Mouse (Mus musculus): ENCODE results near the gene Grm6. TPM values are rescaled to one million over a fixed set of nuclear protein-coding genes. Genes with fewer than 3 reads are reported as not detected.

Grm6 gene
- total and polyA plus RNA-seq, 2 experiments from 2014 or later, result not detected

- 90% methylated on average over 3 of the region's 3 CpGs for WGBS
Observed at GRCm38 (mm10) chr11:50845951-50846350, 4.5 kb upstream of the Grm6 start.

GRCm38 (mm10) chr11:50847047-50847446 lies 3.4 kb upstream of the Grm6 start:
- DNase-seq (ENCODE audit: low spot score), result peak; percentile 49
- TF ChIP-seq CTCF (IDR thresholded peaks at IDR 0.05; ENCODE audit: low read depth), result peak; percentile 71
- Histone ChIP-seq H3K9me3 (ENCODE audit: low read length) (no peaks in the 10 kb centered on the region), H3K36me3 (ENCODE audit: insufficient read depth, low read length) (no peaks in the 10 kb centered on the region), H3K27me3 (ENCODE audit: insufficient read depth, low read length) (peaks cover 36% of the 10 kb centered on the region), H3K4me3 (ENCODE audit: low read length) (no peak overlapping the region), H3K4me1 (ENCODE audit: insufficient read depth, low read length) (peaks cover 8% of the 10 kb centered on the region), H3K4me2 (ENCODE audit: low read depth, low read length) (no peak overlapping the region), H3K27ac (no peak overlapping the region), H3K9ac (replicated peaks; ENCODE audit: low read length) (no peak overlapping the region)
- ATAC-seq, result no peak
- 54% methylated on average over 5 of the region's 5 CpGs for whole genome bisulfite sequencing

More at GRCm38 (mm10) chr11:50845951-50846350, 4.5 kb upstream of the Grm6 start:
- H3K36me3 ChIP-seq (ENCODE audit: insufficient read depth, low read length), result no peaks in the 10 kb centered on the region
- ATAC-seq, result no peak
- H3K4me3 ChIP-seq (ENCODE audit: low read length), result no peak overlapping the region
- H3K9me3 ChIP-seq (ENCODE audit: low read length), result no peaks in the 10 kb centered on the region
- peaks cover 8% of the 10 kb centered on the region for H3K4me1 ChIP-seq (ENCODE audit: insufficient read depth, low read length)
- H3K27ac ChIP-seq, result no peak overlapping the region
- H3K4me2 ChIP-seq (ENCODE audit: low read depth, low read length), result no peak overlapping the region
- H3K27me3 ChIP-seq (ENCODE audit: insufficient read depth, low read length), result peaks cover 27% of the 10 kb centered on the region
- no peak for TF ChIP-seq CTCF (IDR thresholded peaks at IDR 0.05; ENCODE audit: low read depth)
- no peak overlapping the region for H3K9ac ChIP-seq (replicated peaks; ENCODE audit: low read length)
- DNase-seq (ENCODE audit: low spot score), result no peak

- Histone ChIP-seq H3K9me3 (ENCODE audit: low read length) (no peaks in the 10 kb centered on the region), H3K9ac (replicated peaks; ENCODE audit: low read length) (no peak overlapping the region), H3K36me3 (ENCODE audit: insufficient read depth, low read length) (no peaks in the 10 kb centered on the region), H3K4me2 (ENCODE audit: low read depth, low read length) (no peak overlapping the region), H3K27ac (no peak overlapping the region), H3K27me3 (ENCODE audit: insufficient read depth, low read length) (peaks cover 40% of the 10 kb centered on the region), H3K4me1 (ENCODE audit: insufficient read depth, low read length) (peaks cover 8% of the 10 kb centered on the region), H3K4me3 (ENCODE audit: low read length) (no peak overlapping the region)
- 50% methylated on average over 3 of the region's 3 CpGs for WGBS
- ATAC-seq (no peak), DNase-seq (ENCODE audit: low spot score) (no peak)
- TF ChIP-seq CTCF (IDR thresholded peaks at IDR 0.05; ENCODE audit: low read depth), result no peak
Observed at GRCm38 (mm10) chr11:50848520-50849137, 1.9 kb upstream of the Grm6 start.

- DNase-seq (ENCODE audit: low spot score) (no peak), ATAC-seq (no peak)
- Histone ChIP-seq H3K36me3 (ENCODE audit: insufficient read depth, low read length) (no peaks in the 10 kb centered on the region), H3K4me2 (ENCODE audit: low read depth, low read length) (no peak overlapping the region), H3K27me3 (ENCODE audit: insufficient read depth, low read length) (peaks cover 40% of the 10 kb centered on the region), H3K4me1 (ENCODE audit: insufficient read depth, low read length) (peaks cover 8% of the 10 kb centered on the region), H3K9ac (replicated peaks; ENCODE audit: low read length) (no peak overlapping the region), H3K27ac (no peak overlapping the region), H3K9me3 (ENCODE audit: low read length) (no peaks in the 10 kb centered on the region), H3K4me3 (ENCODE audit: low read length) (no peak overlapping the region)
- no peak for TF ChIP-seq CTCF (IDR thresholded peaks at IDR 0.05; ENCODE audit: low read depth)
- 14% methylated on average over 10 of the region's 10 CpGs for WGBS
Observed at GRCm38 (mm10) chr11:50849310-50849709, 1.2 kb upstream of the Grm6 start.

GRCm38 (mm10) chr11:50850989-50851601 lies 610 bp downstream of the Grm6 start:
- Histone ChIP-seq H3K9me3 (ENCODE audit: low read length) (no peaks in the 10 kb centered on the region), H3K4me1 (ENCODE audit: insufficient read depth, low read length) (peaks cover 8% of the 10 kb centered on the region), H3K36me3 (ENCODE audit: insufficient read depth, low read length) (no peaks in the 10 kb centered on the region), H3K4me3 (ENCODE audit: low read length) (peak overlapping the region; percentile 44), H3K4me2 (ENCODE audit: low read depth, low read length) (peak overlapping the region; percentile 93), H3K27ac (no peak overlapping the region), H3K27me3 (ENCODE audit: insufficient read depth, low read length) (peaks cover 40% of the 10 kb centered on the region), H3K9ac (replicated peaks; ENCODE audit: low read length) (0 out of 2 replicates have a peak overlapping the region, but pooled peaks have one; percentile 19)
- WGBS, result 1% methylated on average over 71 of the region's 72 CpGs
- no peak for TF ChIP-seq CTCF (IDR thresholded peaks at IDR 0.05; ENCODE audit: low read depth)
- peak; percentile 7 for DNase-seq (ENCODE audit: low spot score)
- no peak for ATAC-seq

GRCm38 (mm10) chr11:50878641-50879040 lies 28.2 kb downstream of the Grm6 start:
- Histone ChIP-seq H3K27me3 (ENCODE audit: insufficient read depth, low read length) (no peaks in the 10 kb centered on the region), H3K9ac (replicated peaks; ENCODE audit: low read length) (no peak overlapping the region), H3K9me3 (ENCODE audit: low read length) (peaks cover 9% of the 10 kb centered on the region; the same call in 1 of the 2 replicates), H3K4me2 (ENCODE audit: low read depth, low read length) (no peak overlapping the region), H3K4me3 (ENCODE audit: low read length) (no peak overlapping the region), H3K4me1 (ENCODE audit: insufficient read depth, low read length) (no peaks in the 10 kb centered on the region), H3K36me3 (ENCODE audit: insufficient read depth, low read length) (peaks cover 38% of the 10 kb centered on the region), H3K27ac (no peak overlapping the region)
- ATAC-seq, result no peak
- TF ChIP-seq CTCF (IDR thresholded peaks at IDR 0.05; ENCODE audit: low read depth), result no peak
- DNase-seq (ENCODE audit: low spot score), result no peak
- WGBS, result 96% methylated on average over 3 of the region's 3 CpGs

GRCm38 (mm10) chr11:50883756-50884155 lies 33.3 kb downstream of the Grm6 start:
- peaks cover 33% of the 10 kb centered on the region for H3K36me3 ChIP-seq (ENCODE audit: insufficient read depth, low read length)
- H3K4me2 ChIP-seq (ENCODE audit: low read depth, low read length), result no peak overlapping the region
- 80% methylated on average over 3 of the region's 3 CpGs for WGBS
- DNase-seq (ENCODE audit: low spot score), result no peak
- peak; percentile 42 for TF ChIP-seq CTCF (IDR thresholded peaks at IDR 0.05; ENCODE audit: low read depth)
- 0 out of 2 replicates have a peak, but pooled peaks cover 5% of the 10 kb centered on the region for H3K9me3 ChIP-seq (ENCODE audit: low read length)
- H3K27me3 ChIP-seq (ENCODE audit: insufficient read depth, low read length), result no peaks in the 10 kb centered on the region
- no peak overlapping the region for H3K4me3 ChIP-seq (ENCODE audit: low read length)
- no peak overlapping the region for H3K9ac ChIP-seq (replicated peaks; ENCODE audit: low read length)
- H3K4me1 ChIP-seq (ENCODE audit: insufficient read depth, low read length), result peaks cover 6% of the 10 kb centered on the region; the same call in 1 of the 2 replicates
- ATAC-seq, result no peak
- no peak overlapping the region for H3K27ac ChIP-seq
